Mouse (Mus musculus): ENCODE measurements at regions not wholly inside any gene's neighbourhood (a gene's known extent, or its start where the extent isn't known, plus 50 kb on each side); places are given as distances from the start of the nearest gene placed in this dataset.
A peak's percentile ranks its signal among the peaks of the same experiment; 100 is the strongest.
"Not testable (repeated sequence)": the region's sequence is repeated elsewhere in the genome, so short reads cannot be mapped to it uniquely, and the experiment has no call there.

DNA sequence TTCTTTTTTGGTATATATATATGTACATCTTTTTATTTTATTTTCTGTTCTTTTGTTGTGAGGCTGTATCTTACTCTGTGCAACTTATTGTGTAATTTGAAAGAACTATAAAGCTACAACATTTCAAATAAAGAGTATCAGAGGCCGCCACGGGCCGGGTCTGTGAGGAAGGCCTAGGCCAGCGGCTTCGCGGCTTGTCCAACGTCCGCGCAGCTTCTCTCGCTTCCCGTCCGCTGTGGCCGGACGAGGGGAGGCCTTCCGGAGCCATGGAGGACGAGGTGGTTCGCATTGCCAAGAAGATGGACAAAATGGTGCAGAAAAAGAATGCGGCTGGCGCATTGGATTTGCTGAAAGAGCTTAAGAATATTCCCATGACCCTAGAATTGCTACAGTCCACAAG is 167.4 kb downstream of the Kif21a start:
- not testable (repeated sequence) for DNase-seq (ENCODE audit: low spot score in 2 of 2)

DNA sequence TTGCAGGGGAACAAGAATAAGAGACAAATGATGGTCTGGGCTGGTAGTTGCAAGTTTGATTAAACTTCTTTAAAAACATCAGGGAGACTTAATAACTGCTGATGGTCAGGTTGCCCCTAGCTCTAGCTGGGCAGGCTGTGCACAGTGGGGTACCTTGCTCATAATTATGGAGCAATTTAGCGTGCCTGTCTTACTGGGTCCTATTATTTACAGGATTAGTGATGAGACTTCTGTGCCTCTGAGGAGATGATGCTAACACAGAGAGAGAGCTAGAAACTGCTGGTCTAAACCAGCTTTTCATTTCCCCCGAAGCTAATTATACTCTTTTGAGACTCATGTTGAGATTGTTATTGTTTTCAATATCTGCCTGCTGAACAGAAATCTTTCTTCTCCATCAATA is 180.3 kb downstream of the Kif21a start:
- no peak for DNase-seq (ENCODE audit: low spot score in 2 of 2)

DNA sequence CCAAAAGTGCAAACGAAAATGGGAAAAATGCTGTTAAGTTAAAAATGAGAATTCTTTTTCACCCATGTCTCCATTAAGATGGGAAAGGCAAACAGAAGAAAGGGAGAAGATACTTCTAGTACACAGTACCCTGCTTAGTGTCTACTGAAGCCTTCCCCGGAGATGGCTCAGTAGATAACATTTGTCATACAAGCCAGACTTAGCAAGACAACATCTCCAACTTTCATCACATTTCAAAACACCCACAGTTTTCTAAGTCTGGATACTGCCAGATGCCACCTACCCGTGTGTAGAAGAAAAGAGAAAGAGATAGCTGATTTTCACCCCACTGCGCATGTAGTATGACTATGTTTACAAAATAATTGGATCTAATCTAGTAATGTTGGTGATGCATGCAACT is 174.5 kb upstream of the Cpne8 start:
- DNase-seq (ENCODE audit: low spot score in 2 of 2) = not testable (repeated sequence)

GRCm38 (mm10) chr15:90851991-90852390 is 172.8 kb upstream of the Cpne8 start:
- no peak for DNase-seq (ENCODE audit: low spot score in 2 of 2)

GRCm38 (mm10) chr15:90841471-90841870 is 162.2 kb upstream of the Cpne8 start:
- peak in 1 of 2 experiments; percentile 22 for DNase-seq (ENCODE audit: low spot score in 2 of 2)

GRCm38 (mm10) chr15:90835586-90835985 is 156.4 kb upstream of the Cpne8 start:
- DNase-seq (ENCODE audit: low spot score in 2 of 2) = no peak

DNA sequence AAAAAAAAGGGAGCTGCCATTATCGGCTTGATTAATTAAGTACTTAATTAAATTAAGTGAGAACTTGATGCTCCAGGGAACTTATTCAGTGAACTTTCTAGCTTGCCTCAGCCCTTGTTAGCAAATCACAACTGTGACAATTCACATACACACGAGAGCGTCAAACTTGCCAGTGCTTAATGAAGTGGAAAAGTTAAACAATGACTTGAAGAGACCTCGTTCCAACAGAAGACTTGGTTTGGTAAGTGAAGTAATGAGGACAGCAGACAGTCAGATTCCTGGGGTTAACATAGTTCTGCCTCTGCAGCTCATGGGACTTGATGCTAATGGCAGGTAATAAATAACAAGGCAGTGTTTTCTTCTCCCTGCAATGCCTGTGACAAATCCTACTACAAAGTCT is 148.6 kb upstream of the Cpne8 start:
- no peak for DNase-seq (ENCODE audit: low spot score in 2 of 2)

DNA sequence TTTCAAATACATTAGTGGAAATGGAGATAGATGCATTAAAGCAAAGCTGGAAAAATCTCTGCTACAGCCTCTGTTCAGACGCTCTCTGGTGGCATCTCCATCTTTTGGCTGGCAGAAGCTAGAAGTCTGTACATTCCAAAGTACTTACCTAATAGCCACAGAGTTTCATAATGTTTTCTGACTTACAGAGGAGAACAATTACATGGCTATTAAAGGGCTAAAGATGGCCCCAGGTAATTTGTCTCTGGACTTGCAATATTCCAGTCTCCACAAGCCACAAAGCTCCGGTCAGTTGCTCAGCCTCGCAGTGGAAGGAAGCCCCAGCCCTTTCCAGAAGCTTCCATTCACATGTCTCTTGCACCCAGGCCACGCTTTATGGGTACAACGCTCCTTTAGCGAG is 143.1 kb upstream of the Cpne8 start:
- no peak for DNase-seq (ENCODE audit: low spot score in 2 of 2)

- DNase-seq (ENCODE audit: low spot score in 2 of 2) = no peak
Observed at GRCm38 (mm10) chr15:90819949-90820655, 140.9 kb upstream of the Cpne8 start.

DNA sequence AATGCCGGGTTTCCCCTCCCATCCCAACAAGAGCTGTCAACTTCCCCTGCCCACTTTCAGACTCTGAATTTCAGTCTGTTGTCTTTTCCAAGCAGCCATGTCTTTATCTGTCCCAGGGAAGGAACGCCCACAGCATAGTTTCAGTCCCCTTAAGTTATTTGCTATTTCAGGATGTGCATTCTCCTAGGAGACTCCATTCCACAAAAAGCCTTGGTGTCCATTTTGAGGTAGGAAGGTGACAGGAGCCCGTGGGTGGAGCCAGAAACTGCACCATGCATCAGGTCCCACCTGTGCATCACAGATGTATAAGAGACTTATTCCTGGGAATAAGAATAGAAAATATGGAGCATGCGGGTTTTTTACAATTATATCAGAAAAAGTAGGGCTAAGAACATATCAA is 138.9 kb upstream of the Cpne8 start:
- DNase-seq (ENCODE audit: low spot score in 2 of 2) = no peak

DNA sequence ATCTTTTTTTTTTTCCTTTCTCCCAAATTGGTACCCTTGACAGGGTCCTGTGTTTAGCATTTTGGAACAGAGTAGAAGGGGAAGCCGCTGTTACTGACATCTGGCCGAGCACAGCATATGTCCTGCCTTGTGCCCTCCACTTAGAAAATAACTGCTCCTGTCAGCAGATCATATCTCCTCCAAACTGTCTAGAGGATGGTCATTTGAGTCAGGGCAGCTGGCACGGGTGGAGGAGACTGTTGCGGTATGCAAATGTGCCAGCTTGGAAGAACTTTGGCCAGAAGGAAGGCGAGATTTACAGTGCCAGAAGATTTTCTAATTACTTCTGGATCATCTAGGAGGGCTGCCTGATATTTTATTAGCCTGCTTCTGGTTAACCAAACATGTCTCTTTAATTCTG is 134.7 kb upstream of the Cpne8 start:
- DNase-seq (ENCODE audit: low spot score in 2 of 2) = no peak

DNA sequence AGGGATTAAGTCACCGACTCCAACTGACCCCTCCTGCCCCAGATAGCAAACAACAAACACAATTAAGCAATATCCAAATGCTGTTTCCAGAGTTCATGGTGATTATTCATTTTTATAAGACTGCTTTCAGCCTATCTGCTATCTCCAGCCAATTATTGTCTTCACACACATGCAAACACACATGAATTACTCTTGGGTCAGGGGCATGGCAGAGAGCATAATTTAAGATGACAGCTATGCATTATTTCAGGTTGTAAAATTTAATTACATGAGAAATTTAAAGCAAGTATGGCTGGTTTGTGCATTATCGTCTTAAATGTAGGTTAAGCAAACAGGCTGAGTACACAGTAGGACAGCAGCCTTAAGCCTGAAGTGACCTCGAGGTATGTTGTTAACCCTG is 131.1 kb upstream of the Cpne8 start:
- DNase-seq (ENCODE audit: low spot score in 2 of 2) = no peak

- DNase-seq (ENCODE audit: low spot score in 2 of 2) = no peak
Observed at GRCm38 (mm10) chr15:90808236-90808635, 129.0 kb upstream of the Cpne8 start.

DNA sequence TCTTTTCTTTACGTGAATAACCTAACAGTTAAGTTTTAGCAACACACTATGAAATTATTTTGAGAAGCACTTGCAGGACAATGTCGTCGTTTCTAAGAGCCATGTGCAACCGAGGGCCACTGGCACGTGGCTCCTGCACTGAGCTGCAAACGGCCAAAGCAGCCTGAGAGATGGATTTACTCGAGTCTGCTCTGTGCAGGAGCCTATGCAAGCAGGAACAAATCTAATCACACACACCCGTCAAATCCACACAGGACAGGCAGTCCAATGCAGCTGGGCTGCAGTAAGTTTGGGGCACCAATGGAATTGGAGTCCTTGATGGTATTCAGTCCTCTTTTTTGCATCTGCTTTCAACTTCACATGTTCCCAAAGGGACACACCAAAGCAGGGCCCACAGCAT is 118.8 kb upstream of the Cpne8 start:
- no peak for DNase-seq (ENCODE audit: low spot score in 2 of 2)

- no peak for DNase-seq (ENCODE audit: low spot score in 2 of 2)
Observed at GRCm38 (mm10) chr15:90789941-90790340, 110.7 kb upstream of the Cpne8 start.

GRCm38 (mm10) chr15:90784741-90785140 is 105.5 kb upstream of the Cpne8 start:
- DNase-seq (ENCODE audit: low spot score in 2 of 2) = no peak

GRCm38 (mm10) chr15:90767521-90767920 is 88.3 kb upstream of the Cpne8 start:
- no peak for DNase-seq (ENCODE audit: low spot score in 2 of 2)

DNA sequence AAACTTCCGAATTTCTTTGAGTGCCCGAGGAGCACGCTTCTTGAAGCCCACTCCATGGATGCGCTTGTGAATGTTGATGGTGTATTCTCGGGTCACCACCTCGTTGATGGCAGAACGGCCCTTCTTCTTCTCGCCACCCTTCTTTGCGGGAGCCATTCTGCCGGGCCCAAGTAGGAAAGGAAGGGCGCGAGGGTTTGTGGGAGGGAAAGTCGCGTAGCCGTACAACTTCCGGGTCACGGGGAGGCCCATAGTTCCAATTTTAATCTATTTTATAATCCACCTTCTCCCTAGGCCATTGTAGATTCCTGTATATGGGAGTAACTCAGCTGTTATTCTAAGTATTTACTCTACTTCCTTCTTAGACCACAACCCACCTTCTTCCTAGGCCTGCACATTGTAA is 85.3 kb upstream of the Cpne8 start:
- DNase-seq (ENCODE audit: low spot score in 2 of 2) = not testable (repeated sequence)

- DNase-seq (ENCODE audit: low spot score in 2 of 2) = no peak
Observed at GRCm38 (mm10) chr15:90733891-90734290, 54.7 kb upstream of the Cpne8 start.
